Mouse (Mus musculus) E14TG2a.4 (cell line): ENCODE measurements around the gene Srgap2.

Source experiments
- CTCF ChIP-seq: conservative IDR thresholded peaks from 2 replicates; pipeline ENCODE4 v1.5.1; 2014; ENCODE audit warnings: low read length
- POU5F1 ChIP-seq: IDR thresholded peaks from 2 replicates; pipeline ENCODE4 v1.6.1; 2014; ENCODE audit warnings: low read length, borderline replicate concordance

GRCm38 (mm10) chr1:131398181-131398580 is 129.0 kb downstream of the Srgap2 start:
- TF ChIP-seq CTCF: no peak
- TF ChIP-seq POU5F1: no peak
